Mouse (Mus musculus): ENCODE results near the gene Dlgap1. TPM values are rescaled to one million over a fixed set of nuclear protein-coding genes. Genes with fewer than 3 reads are reported as not detected.

The Dlgap1 gene
- polyA plus RNA-seq, 1 experiment, result 0.06 TPM

- Histone ChIP-seq H3K27me3 (ENCODE audit: control insufficient read depth, insufficient read depth, low read length) (no peaks in the 10 kb centered on the region), H3K36me3 (ENCODE audit: control insufficient read depth, insufficient read depth, low read length) (peaks cover 4% of the 10 kb centered on the region; the same call in 1 of the 2 replicates), H3K4me3 (ENCODE audit: extremely low read depth, insufficient read depth, insufficient read length) (peak overlapping the region; percentile 82), H3K27ac (ENCODE audit: insufficient read depth, low read length) (peak overlapping the region; percentile 88), H3K4me1 (ENCODE audit: control insufficient read depth, insufficient read depth, insufficient read length) (peaks cover 6% of the 10 kb centered on the region)
- DNase-seq (ENCODE audit: low read depth in 1 of 2, low spot score in 2 of 2), result peak; percentile 30 to 48
- TF ChIP-seq CTCF (IDR thresholded peaks at IDR 0.05; ENCODE audit: extremely low read depth, insufficient read depth, insufficient read length, insufficient replicate concordance), result no peak
- TF ChIP-seq POLR2A (IDR thresholded peaks at IDR 0.05; ENCODE audit: low read depth, low read length), result no peak
- under 1% methylated on average over 40 of the region's 40 CpGs for WGBS
These were observed 881.5 kb downstream of the Dlgap1 start for GRCm38 (mm10) chr17:70850233-70850995.

GRCm38 (mm10) chr17:70850996-70851991 lies 882.4 kb downstream of the Dlgap1 start:
- peak overlapping the region; percentile 82 for H3K4me3 ChIP-seq (ENCODE audit: extremely low read depth, insufficient read depth, insufficient read length)
- DNase-seq (ENCODE audit: low read depth in 1 of 2, low spot score in 2 of 2), result peak; percentile 68 to 87
- no peaks in the 10 kb centered on the region for H3K36me3 ChIP-seq (ENCODE audit: control insufficient read depth, insufficient read depth, low read length)
- no peaks in the 10 kb centered on the region for H3K27me3 ChIP-seq (ENCODE audit: control insufficient read depth, insufficient read depth, low read length)
- peaks cover 6% of the 10 kb centered on the region for H3K4me1 ChIP-seq (ENCODE audit: control insufficient read depth, insufficient read depth, insufficient read length)
- peak; percentile 26; the same call in 1 of the 2 replicates for TF ChIP-seq POLR2A (IDR thresholded peaks at IDR 0.05; ENCODE audit: low read depth, low read length)
- no peak for TF ChIP-seq CTCF (IDR thresholded peaks at IDR 0.05; ENCODE audit: extremely low read depth, insufficient read depth, insufficient read length, insufficient replicate concordance)
- under 1% methylated on average over 54 of the region's 54 CpGs for WGBS
- peak overlapping the region; percentile 88 for H3K27ac ChIP-seq (ENCODE audit: insufficient read depth, low read length)

- TF ChIP-seq POLR2A (IDR thresholded peaks at IDR 0.05; ENCODE audit: low read depth, low read length) (no peak), CTCF (IDR thresholded peaks at IDR 0.05; ENCODE audit: extremely low read depth, insufficient read depth, insufficient read length, insufficient replicate concordance) (peak; percentile 3; the same call in 1 of the 2 replicates)
- no peaks in the 10 kb centered on the region for H3K27me3 ChIP-seq (ENCODE audit: control insufficient read depth, insufficient read depth, low read length)
- H3K4me3 ChIP-seq (ENCODE audit: extremely low read depth, insufficient read depth, insufficient read length), result peak overlapping the region; percentile 82
- peak; percentile 81 to 94 for DNase-seq (ENCODE audit: low read depth in 1 of 2, low spot score in 2 of 2)
- WGBS, result under 1% methylated on average over 29 of the region's 29 CpGs
- H3K4me1 ChIP-seq (ENCODE audit: control insufficient read depth, insufficient read depth, insufficient read length), result peaks cover 6% of the 10 kb centered on the region
- peak overlapping the region; percentile 88 for H3K27ac ChIP-seq (ENCODE audit: insufficient read depth, low read length)
- H3K36me3 ChIP-seq (ENCODE audit: control insufficient read depth, insufficient read depth, low read length), result no peaks in the 10 kb centered on the region
These were observed 883.3 kb downstream of the Dlgap1 start for GRCm38 (mm10) chr17:70852011-70852685.

- Histone ChIP-seq H3K27me3 (ENCODE audit: control insufficient read depth, insufficient read depth, low read length) (no peaks in the 10 kb centered on the region), H3K4me3 (ENCODE audit: extremely low read depth, insufficient read depth, insufficient read length) (peak overlapping the region; percentile 82), H3K27ac (ENCODE audit: insufficient read depth, low read length) (peak overlapping the region; percentile 88), H3K36me3 (ENCODE audit: control insufficient read depth, insufficient read depth, low read length) (no peaks in the 10 kb centered on the region), H3K4me1 (ENCODE audit: control insufficient read depth, insufficient read depth, insufficient read length) (peaks cover 5% of the 10 kb centered on the region)
- WGBS, result under 1% methylated on average over 51 of the region's 51 CpGs
- TF ChIP-seq POLR2A (IDR thresholded peaks at IDR 0.05; ENCODE audit: low read depth, low read length) (no peak), CTCF (IDR thresholded peaks at IDR 0.05; ENCODE audit: extremely low read depth, insufficient read depth, insufficient read length, insufficient replicate concordance) (no peak)
- DNase-seq (ENCODE audit: low read depth in 1 of 2, low spot score in 2 of 2), result peak; percentile 26 to 56
These were observed 884.0 kb downstream of the Dlgap1 start for GRCm38 (mm10) chr17:70852686-70853386.

GRCm38 (mm10) chr17:70853436-70853905 lies 884.6 kb downstream of the Dlgap1 start, which contains the start of gene Tgif1:
TSS of gene Tgif1 (minus strand) at chr17:70853546.
- H3K4me1 ChIP-seq (ENCODE audit: control insufficient read depth, insufficient read depth, insufficient read length), result no peaks in the 10 kb centered on the region; the same call in none of the 2 replicates
- peak within 1 kb of the TSS; percentile 82 for H3K4me3 ChIP-seq (ENCODE audit: extremely low read depth, insufficient read depth, insufficient read length)
- H3K36me3 ChIP-seq (ENCODE audit: control insufficient read depth, insufficient read depth, low read length), result no peaks in the 10 kb centered on the region
- peak; percentile 56 to 59 for DNase-seq (ENCODE audit: low read depth in 1 of 2, low spot score in 2 of 2)
- no peaks in the 10 kb centered on the region for H3K27me3 ChIP-seq (ENCODE audit: control insufficient read depth, insufficient read depth, low read length)
- peak within 1 kb of the TSS; percentile 88 for H3K27ac ChIP-seq (ENCODE audit: insufficient read depth, low read length)
- WGBS, result 1% methylated on average over 29 of the region's 29 CpGs
- 0 out of 2 replicates have a peak, but pooled peaks have one; percentile 3 for TF ChIP-seq POLR2A (IDR thresholded peaks at IDR 0.05; ENCODE audit: low read depth, low read length)
- TF ChIP-seq CTCF (IDR thresholded peaks at IDR 0.05; ENCODE audit: extremely low read depth, insufficient read depth, insufficient read length, insufficient replicate concordance), result no peak

Data from spleen, adult 2 months (tissue).